Mouse (Mus musculus) heart, adult 18-20 months (tissue): Measurements from ENCODE around the gene Olfr263. TPM values are rescaled to one million over a fixed set of nuclear protein-coding genes. Genes with fewer than 3 reads are reported as not detected.
"Not testable (repeated sequence)": the region's sequence is repeated elsewhere in the genome, so short reads cannot be mapped to it uniquely, and the experiment has no call there.

ENCODE experiments used
- DNase-seq, 2 experiments: peaks; one replicate each; pipeline ENCODE4 v3.0.0; 2021 to 2022; ENCODE audit warnings: mixed read lengths in 1 of 2
- long read RNA-seq, 2 experiments: library from polyadenylated mRNA; stranded (forward); transcript quantifications; one replicate each; pipeline ENCODE4 v2.0.0; 2021
- total RNA-seq, 2 experiments: library from RNA; stranded (reverse); gene quantifications; 2 replicates each; pipeline ENCODE4 v1.2.3; 2021

Olfr263 gene
- total RNA-seq, result not detected
- long read RNA-seq, experiment 1, result 0 reads
- long read RNA-seq, experiment 2, result 0 reads

- DNase-seq, result not testable (repeated sequence)
Observed at GRCm38 (mm10) chr13:21129339-21129738, at the start of gene Olfr263. Gene Olfr263, plus strand, starts transcription at chr13:21129639.

GRCm38 (mm10) chr13:21082686-21083085, 46.8 kb upstream of the Olfr263 start:
- peak; percentile 2 to 27 for DNase-seq

- no peak for DNase-seq
Observed at GRCm38 (mm10) chr13:21109759-21110158, 19.7 kb upstream of the Olfr263 start.

DNA sequence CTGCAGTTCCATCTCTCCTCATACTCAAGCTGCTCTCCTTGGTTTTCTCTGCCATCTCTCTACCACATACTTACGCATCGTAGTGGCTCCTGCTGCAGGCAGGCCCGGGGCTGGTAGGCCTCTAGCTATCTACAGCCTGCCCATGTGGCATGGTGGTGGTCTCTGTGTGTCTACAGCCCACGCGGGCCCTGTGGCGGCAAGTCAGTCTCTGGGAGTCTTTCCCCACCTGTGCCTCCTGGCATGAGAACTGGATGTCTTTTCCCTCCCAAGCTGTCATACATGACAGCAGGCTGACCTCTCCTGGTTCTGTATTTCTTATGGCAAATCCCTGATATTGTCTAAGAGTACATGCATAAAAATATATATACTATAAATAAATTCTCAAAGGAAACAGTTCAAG, 19.0 kb upstream of the Olfr263 start:
- no peak for DNase-seq

- not testable (repeated sequence) for DNase-seq
Observed at GRCm38 (mm10) chr13:21111183-21111582, 18.3 kb upstream of the Olfr263 start, which contains the start of gene Olfr1369-ps1. Gene Olfr1369-ps1, plus strand, starts transcription at chr13:21111483.

- no peak for DNase-seq
Observed at GRCm38 (mm10) chr13:21114121-21114520, 15.3 kb upstream of the Olfr263 start.

- DNase-seq, result no peak
Observed at GRCm38 (mm10) chr13:21142421-21142820, 13.0 kb downstream of the Olfr263 start.

GRCm38 (mm10) chr13:21145767-21146166, 16.3 kb downstream of the Olfr263 start, which contains the start of gene Olfr1368:
Gene Olfr1368, minus strand, starts transcription at chr13:21145867.
- DNase-seq, result no peak

GRCm38 (mm10) chr13:21155888-21156287, 26.4 kb downstream of the Olfr263 start:
- DNase-seq, result no peak

DNA sequence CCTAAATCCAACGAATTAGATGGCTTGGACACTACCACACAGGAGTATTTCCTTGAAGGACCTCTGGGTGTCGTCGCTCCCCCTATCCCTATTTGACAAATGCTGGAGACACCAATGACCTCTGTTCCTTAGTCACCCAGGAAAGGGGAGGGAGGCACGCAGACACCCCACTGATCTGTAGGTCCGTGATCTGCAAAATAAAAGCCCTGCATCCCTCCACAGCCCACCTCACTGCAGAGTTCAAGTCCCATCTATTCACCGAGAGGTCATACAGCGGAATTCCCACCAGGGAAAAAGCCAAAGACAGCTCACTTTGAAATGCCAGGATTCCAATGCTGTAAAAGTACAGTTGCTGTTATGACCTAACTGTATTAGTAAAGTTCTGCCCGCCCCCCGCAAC, 28.6 kb downstream of the Olfr263 start:
- DNase-seq, result no peak

DNA sequence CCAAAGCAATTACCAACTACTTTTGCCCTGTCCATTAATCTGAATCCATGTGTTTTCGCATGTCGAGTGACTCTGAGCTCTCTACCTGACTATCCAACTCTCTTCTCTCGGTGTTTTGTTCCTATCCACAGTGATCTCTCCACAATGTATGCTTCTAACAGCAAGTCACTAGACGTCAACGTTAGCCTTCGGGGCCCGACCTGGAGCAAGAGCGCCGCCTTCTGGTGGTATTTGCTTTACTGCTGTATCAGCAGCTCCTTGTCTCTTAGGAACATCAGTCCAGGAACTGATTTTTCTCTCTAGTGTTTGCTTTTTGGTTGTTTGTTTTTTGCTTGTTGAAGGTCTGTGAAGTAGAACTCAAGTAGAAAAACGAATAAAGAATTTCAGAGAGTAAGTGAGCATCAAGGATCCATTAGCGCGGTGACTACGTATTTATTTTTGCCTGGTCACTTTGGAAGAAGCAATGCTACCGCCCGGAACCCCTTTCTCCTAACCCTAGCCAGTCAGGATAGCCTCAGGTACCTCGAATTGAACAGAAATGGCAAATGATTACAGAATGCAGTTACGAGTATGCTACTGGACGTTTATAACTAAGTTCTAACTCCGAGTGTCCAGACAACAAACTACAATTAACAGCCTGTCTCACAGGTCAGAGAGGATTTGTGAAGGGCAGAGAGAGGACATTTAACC, 29.5 kb downstream of the Olfr263 start:
- DNase-seq, result peak; percentile 86 to 93

GRCm38 (mm10) chr13:21159475-21159819, 30.0 kb downstream of the Olfr263 start:
- DNase-seq, result peak in 1 of 2 experiments; percentile 55

GRCm38 (mm10) chr13:21160041-21160511, 30.6 kb downstream of the Olfr263 start:
- DNase-seq, result peak in 1 of 2 experiments; percentile 55

GRCm38 (mm10) chr13:21160657-21161590, 31.5 kb downstream of the Olfr263 start:
- peak; percentile 91 to 98 for DNase-seq

GRCm38 (mm10) chr13:21161591-21161990, 32.2 kb downstream of the Olfr263 start:
- no peak for DNase-seq

DNA sequence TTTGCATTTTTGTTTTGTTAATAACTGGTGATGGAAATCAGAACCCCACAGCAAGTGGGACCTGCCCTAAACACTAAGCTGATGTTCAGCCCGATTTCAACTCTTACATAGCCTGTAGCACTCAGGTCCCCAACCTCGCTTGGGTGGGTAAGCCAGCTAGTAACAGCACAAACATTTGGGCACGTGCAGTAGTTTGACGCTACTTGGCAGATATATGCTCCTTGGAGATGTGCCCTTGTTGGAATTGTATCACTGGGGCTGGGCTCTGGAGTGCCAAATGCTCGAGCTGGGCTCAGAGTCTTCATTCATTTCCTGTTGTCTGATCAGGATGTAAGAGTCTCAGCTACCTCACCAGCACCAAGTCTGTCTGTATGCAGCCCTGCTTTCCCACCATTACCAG, 33.2 kb downstream of the Olfr263 start:
- no peak for DNase-seq

DNA sequence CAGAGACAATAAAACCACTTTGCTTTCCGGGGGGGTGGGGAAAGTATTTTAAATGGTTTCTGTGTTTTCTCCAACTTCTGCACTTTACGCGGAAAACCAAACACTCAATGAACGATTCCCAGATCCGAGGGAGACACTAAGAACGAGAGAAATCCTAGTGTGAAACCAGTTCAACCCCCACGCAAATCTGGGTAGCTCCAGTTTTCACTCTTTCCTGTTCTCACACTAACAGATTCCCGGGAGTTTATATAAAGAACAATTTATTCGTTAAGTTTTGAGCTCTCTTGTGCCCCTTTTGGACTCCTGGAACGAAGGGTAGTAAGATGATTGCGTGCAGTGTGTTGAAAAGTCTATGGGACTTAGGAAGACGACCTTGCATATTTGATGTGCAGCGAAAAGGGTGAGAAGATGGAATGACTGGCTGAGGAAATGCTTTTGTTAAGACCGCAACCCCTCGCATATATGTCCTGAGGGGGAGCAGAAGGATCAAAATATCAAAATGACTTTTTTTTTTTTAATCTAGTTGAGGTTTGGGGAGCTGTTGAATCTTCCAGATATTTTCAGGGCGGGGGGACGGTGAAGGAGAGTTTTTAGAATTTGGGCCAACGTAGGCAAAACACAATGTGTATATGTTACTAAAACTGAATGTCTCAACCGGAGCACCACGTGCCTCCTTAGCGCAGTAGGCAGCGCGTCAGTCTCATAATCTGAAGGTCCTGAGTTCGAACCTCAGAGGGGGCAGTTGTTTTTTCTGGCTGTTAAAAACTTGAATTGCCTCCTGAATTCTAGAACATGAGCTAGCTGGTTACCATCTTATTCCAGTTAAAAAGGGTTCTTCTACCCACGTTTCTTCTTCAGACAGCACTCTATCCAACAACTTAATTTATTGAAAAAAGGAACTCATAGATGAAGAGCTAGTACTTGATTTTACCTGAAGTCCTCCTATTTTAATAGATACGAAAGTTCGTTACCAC, 37.8 kb downstream of the Olfr263 start:
- DNase-seq, result peak; percentile 84 to 92

DNA sequence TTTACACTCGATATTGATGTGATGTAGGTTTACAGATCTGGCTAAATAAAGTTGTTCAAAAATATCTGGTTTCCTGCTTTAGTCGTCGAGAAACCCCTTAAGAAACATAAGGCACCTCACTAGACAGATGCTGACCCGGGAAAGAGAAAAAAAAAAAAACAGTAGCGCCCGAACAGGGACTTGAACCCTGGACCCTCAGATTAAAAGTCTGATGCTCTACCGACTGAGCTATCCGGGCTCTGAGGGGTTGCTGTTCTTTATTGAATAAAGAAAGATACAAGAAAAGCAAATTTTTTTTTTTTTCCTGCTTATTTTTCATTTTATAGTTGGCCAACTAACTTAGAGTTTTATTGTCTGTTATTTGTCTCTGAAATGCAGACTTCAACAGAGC, 38.5 kb downstream of the Olfr263 start:
- DNase-seq, result peak; percentile 41 to 67

- peak; percentile 56 to 70 for DNase-seq
Observed at GRCm38 (mm10) chr13:21168371-21169011, 39.1 kb downstream of the Olfr263 start.

DNA sequence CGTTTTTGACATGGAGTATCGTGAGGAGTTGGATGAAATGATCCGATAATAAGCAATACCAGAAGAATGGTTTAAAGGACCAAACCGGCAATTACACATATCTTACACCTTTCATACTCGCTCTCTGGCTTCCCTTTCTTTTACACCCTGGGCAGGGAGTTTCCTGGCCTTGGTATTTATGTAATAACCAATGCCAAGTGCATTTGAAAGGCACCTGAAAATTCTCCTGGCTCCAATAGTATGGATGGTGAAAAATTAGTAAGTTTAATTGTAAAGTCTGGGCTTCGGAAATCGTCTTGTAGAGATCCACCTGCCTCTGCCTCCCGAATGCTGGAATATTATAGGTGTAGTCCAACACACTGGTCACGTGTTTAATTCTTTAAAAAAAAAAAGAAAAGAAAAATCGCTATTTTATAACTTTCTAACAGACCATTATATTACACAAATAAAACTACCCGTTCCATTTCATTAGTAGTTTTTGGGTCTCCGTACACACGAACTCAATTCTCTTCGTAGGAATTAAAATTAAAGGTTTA, 39.8 kb downstream of the Olfr263 start:
- peak in 1 of 2 experiments; percentile 28 for DNase-seq
